Mouse (Mus musculus) CH12.LX (cell line): ENCODE results near the gene Chm. TPM values are rescaled to one million over a fixed set of nuclear protein-coding genes. Genes with fewer than 3 reads are reported as not detected.

Experiments used
- DNase-seq: peaks from one replicate; pipeline ENCODE4 v3.0.0-alpha.2; 2013; ENCODE audit errors: extremely low read depth
- H3K27ac ChIP-seq: 2 replicates; pipeline ENCODE4 v1.5.1; 2012; ENCODE audit warnings: low read depth, mild to moderate bottlenecking, control low read depth, moderate library complexity; ENCODE audit not compliant: insufficient read depth
- H3K27me3 ChIP-seq: replicated peaks from 2 replicates; pipeline ENCODE3; 2012; ENCODE audit warnings: inconsistent platforms
- H3K36me3 ChIP-seq, 2 experiments: replicated peaks in 1 of 2; 2 replicates each; pipeline versions ENCODE3 to v1.6.1; 2012; ENCODE audit warnings: inconsistent platforms in 1 of 2, low read length in 1 of 2, mild to moderate bottlenecking in 1 of 2, mixed read lengths in 1 of 2, moderate library complexity in 1 of 2; ENCODE audit not compliant: control insufficient read depth in 1 of 2, insufficient read depth in 1 of 2
- H3K4me1 ChIP-seq, 2 experiments: 2 replicates each; pipeline ENCODE4 v1.6.1; 2012; ENCODE audit warnings: inconsistent platforms in 1 of 2, moderate library complexity in 1 of 2; ENCODE audit not compliant: insufficient read depth in 2 of 2, control insufficient read depth in 1 of 2
- H3K4me2 ChIP-seq: 2 replicates; pipeline ENCODE4 v1.6.1; 2012; ENCODE audit warnings: low read depth, mild to moderate bottlenecking, control low read depth; ENCODE audit not compliant: poor library complexity, insufficient read depth, severe bottlenecking
- H3K4me3 ChIP-seq, 3 experiments: fragments of 150-350 bp in 1 of 3; sonication (generic) in 1 of 3; replicated peaks in 1 of 3; 2 replicates each; pipeline versions ENCODE3 to v1.5.1; 2011 to 2012; ENCODE audit warnings: low read depth in 2 of 3, low read length in 2 of 3, mild to moderate bottlenecking in 2 of 3, moderate library complexity in 2 of 3, control low read depth in 1 of 3, improper control_type of control experiment in 1 of 3, inconsistent platforms in 1 of 3, mixed read lengths in 1 of 3; ENCODE audit not compliant: poor library complexity in 1 of 3
- H3K79me2 ChIP-seq: replicated peaks from 2 replicates; pipeline ENCODE4 v1.6.1; 2012; ENCODE audit warnings: mild to moderate bottlenecking, moderate library complexity; ENCODE audit not compliant: control insufficient read depth, poor library complexity, insufficient read depth, severe bottlenecking; ENCODE audit errors: extremely low read depth
- H3K9ac ChIP-seq: 2 replicates; pipeline ENCODE4 v1.6.1; 2012; ENCODE audit warnings: low read depth, mild to moderate bottlenecking, control low read depth, moderate library complexity; ENCODE audit not compliant: insufficient read depth
- H3K9me3 ChIP-seq: replicated peaks from 2 replicates; pipeline ENCODE3; 2012; ENCODE audit warnings: low read length, inconsistent platforms, mixed read lengths
- BHLHE40 ChIP-seq: IDR thresholded peaks from 2 replicates; pipeline ENCODE4 v1.6.1; 2011; ENCODE audit warnings: mild to moderate bottlenecking, low read depth, low read length, improper control_type of control experiment
- CHD1 ChIP-seq: IDR thresholded peaks from 2 replicates; pipeline ENCODE4 v1.6.1; 2012; ENCODE audit warnings: low read depth, low read length, improper control_type of control experiment, inconsistent platforms
- CHD2 ChIP-seq: IDR thresholded peaks from 2 replicates; pipeline ENCODE4 v1.6.1; 2011; ENCODE audit warnings: low read length, improper control_type of control experiment
- CTCF ChIP-seq, 2 experiments: IDR thresholded peaks in 1 of 2; conservative IDR thresholded peaks in 1 of 2; 2 replicates each; pipeline ENCODE4 v1.5.1; 2011 to 2012; ENCODE audit warnings: low read depth in 2 of 2, low read length in 2 of 2, improper control_type of control experiment in 1 of 2, inconsistent platforms in 1 of 2, mild to moderate bottlenecking in 1 of 2, moderate library complexity in 1 of 2
- EP300 ChIP-seq: IDR thresholded peaks from 2 replicates; pipeline ENCODE4 v1.6.1; 2011; ENCODE audit warnings: low read length, improper control_type of control experiment
- HCFC1 ChIP-seq: IDR thresholded peaks from 2 replicates; pipeline ENCODE4 v1.6.1; 2012; ENCODE audit warnings: low read depth, mild to moderate bottlenecking, inconsistent platforms, low read length, improper control_type of control experiment
- JUN ChIP-seq: IDR thresholded peaks from 2 replicates; pipeline ENCODE4 v1.6.1; 2011; ENCODE audit warnings: low read depth, mild to moderate bottlenecking, low read length, improper control_type of control experiment, moderate library complexity; ENCODE audit not compliant: insufficient read depth
- JUND ChIP-seq: conservative IDR thresholded peaks from 2 replicates; pipeline ENCODE4 v1.6.1; 2011; ENCODE audit warnings: low read depth, low read length, improper control_type of control experiment
- KAT2A ChIP-seq: IDR thresholded peaks from 2 replicates; pipeline ENCODE4 v1.6.1; 2012; ENCODE audit warnings: low read length, improper control_type of control experiment, inconsistent platforms; ENCODE audit not compliant: insufficient replicate concordance
- MAFK ChIP-seq: IDR thresholded peaks from 2 replicates; pipeline ENCODE4 v1.6.1; 2011; ENCODE audit warnings: low read length, improper control_type of control experiment; ENCODE audit not compliant: insufficient replicate concordance
- MXI1 ChIP-seq: IDR thresholded peaks from 2 replicates; pipeline ENCODE4 v1.6.1; 2011; ENCODE audit warnings: mild to moderate bottlenecking, low read depth, low read length, improper control_type of control experiment
- MYC ChIP-seq: IDR thresholded peaks from 2 replicates; pipeline ENCODE4 v1.6.1; 2011; ENCODE audit warnings: low read depth, mild to moderate bottlenecking, improper control_type of control experiment, low read length
- PAX5 ChIP-seq: IDR thresholded peaks from 2 replicates; pipeline ENCODE4 v1.6.1; 2012; ENCODE audit warnings: low read length, inconsistent platforms, mixed read lengths
- RAD21 ChIP-seq: IDR thresholded peaks from 2 replicates; pipeline ENCODE4 v1.6.1; 2011; ENCODE audit warnings: low read depth, mild to moderate bottlenecking, low read length, improper control_type of control experiment, moderate library complexity
- RCOR1 ChIP-seq: conservative IDR thresholded peaks from 2 replicates; pipeline ENCODE4 v1.6.1; 2012; ENCODE audit warnings: low read depth, mild to moderate bottlenecking, inconsistent platforms, low read length, improper control_type of control experiment
- SIN3A ChIP-seq: IDR thresholded peaks from 2 replicates; pipeline ENCODE4 v1.6.1; 2012; ENCODE audit warnings: low read length, improper control_type of control experiment, inconsistent platforms
- SMC3 ChIP-seq: IDR thresholded peaks from 2 replicates; pipeline ENCODE4 v1.6.1; 2011; ENCODE audit warnings: low read depth, low read length, improper control_type of control experiment
- TBP ChIP-seq: conservative IDR thresholded peaks from 2 replicates; pipeline ENCODE4 v1.6.1; 2011; ENCODE audit warnings: low read depth, low read length, improper control_type of control experiment
- USF1 ChIP-seq: IDR thresholded peaks from 2 replicates; pipeline ENCODE4 v1.6.1; 2014; ENCODE audit warnings: low read depth, mild to moderate bottlenecking, inconsistent platforms, low read length, improper control_type of control experiment
- USF2 ChIP-seq: conservative IDR thresholded peaks from 2 replicates; pipeline ENCODE4 v1.6.1; 2011; ENCODE audit warnings: low read depth, low read length, improper control_type of control experiment
- ZNF384 ChIP-seq: IDR thresholded peaks from 2 replicates; pipeline ENCODE4 v1.6.1; 2012; ENCODE audit warnings: low read depth, low read length, improper control_type of control experiment, inconsistent platforms
- dilution Hi-C: fragments of 300-500 bp; cut with MboI; formaldehyde crosslinking; loops from 2 replicates; pipeline ENCODE4 v1.14.3; 2020; ENCODE audit warnings: low sequenced_read_pairs; ENCODE audit not compliant: extremely low pct_unique_long_range_greater_than_20kb, extremely low pct_ligation_motif_present
- in situ Hi-C: fragments of 300-500 bp; cut with MboI; formaldehyde crosslinking; loops from 3 replicates; pipeline ENCODE4 v1.14.3; 2019; ENCODE audit warnings: low sequenced_read_pairs, low pct_ligation_motif_present, low pct_unique_long_range_greater_than_20kb, mixed read lengths
- polyA plus RNA-seq: library from polyadenylated mRNA; unstranded; fragments of >175 nt; gene quantifications from 2 replicates; pipeline ENCODE4 v1.2.1, GENCODE M21; 2012; ENCODE audit warnings: low read depth; ENCODE audit not compliant: insufficient read length
- total RNA-seq, 2 experiments: library from RNA; depleted of rRNA; stranded (reverse); fragments of 300-350 nt in 1 of 2; fragments of >200 nt in 1 of 2; gene quantifications; 2 replicates each; pipeline ENCODE4 v1.2.3; 2012 to 2014

Gene Chm
- total and polyA plus RNA-seq, 3 experiments, result 7.0 to 25.7 (median 12.5) TPM

- no peak overlapping the region for H3K27ac ChIP-seq
- in situ Hi-C loops (no loop called here), dilution Hi-C loops (no loop called here)
- no peak overlapping the region for H3K9ac ChIP-seq
- no peaks in the 10 kb centered on the region for H3K27me3 ChIP-seq
- H3K79me2 ChIP-seq, result 0 out of 2 replicates have a peak, but pooled peaks cover 4% of the 10 kb centered on the region
- TF ChIP-seq HCFC1 (no peak), CTCF (conservative IDR thresholded peaks at IDR 0.05 in 1 of 2, IDR thresholded peaks at IDR 0.05 in 1 of 2; ENCODE audit: low read depth in 2 of 2, low read length in 2 of 2) (no peak), MXI1 (no peak), JUND (no peak), PAX5 (no peak), RCOR1 (no peak), SMC3 (no peak), JUN (no peak), KAT2A (no peak), ZNF384 (no peak), MAFK (no peak), EP300 (no peak), USF1 (no peak), USF2 (no peak), RAD21 (no peak), CHD1 (no peak), SIN3A (no peak)
- peaks cover 0 to 2% of the 10 kb centered on the region in 2 experiments for H3K36me3 ChIP-seq
- no peak for DNase-seq
- H3K9me3 ChIP-seq, result no peaks in the 10 kb centered on the region
- H3K4me2 ChIP-seq, result no peak overlapping the region
- no peak overlapping the region for H3K4me3 ChIP-seq
- H3K4me1 ChIP-seq, result no peaks in the 10 kb centered on the region
Observed at GRCm38 (mm10) chrX:113172766-113173165, 12.6 kb downstream of the Chm start.

DNA sequence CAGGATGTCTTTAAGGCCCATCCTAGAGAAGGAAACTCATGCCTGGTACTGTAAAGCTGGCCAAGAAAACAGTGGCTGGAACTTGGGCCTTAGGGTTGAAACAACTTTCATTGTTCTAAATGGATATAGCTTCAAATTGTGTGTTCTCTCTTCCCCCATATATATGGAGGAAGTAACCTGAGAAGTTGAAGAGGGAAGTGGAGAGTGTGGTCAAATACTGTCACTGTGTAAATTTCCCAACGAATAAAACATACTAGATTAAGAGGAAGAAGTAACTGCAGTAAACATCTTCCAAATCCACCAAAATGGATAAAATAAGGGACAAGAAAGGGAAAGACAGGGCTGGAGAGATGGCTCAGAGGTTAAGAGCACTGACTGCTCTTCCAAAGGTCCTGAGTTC, 13.0 kb downstream of the Chm start:
- in situ Hi-C loops, result no loop called here

More for the DNA sequence above, 13.0 kb downstream of the Chm start:
- H3K27me3 ChIP-seq, result no peaks in the 10 kb centered on the region
- TF ChIP-seq MXI1, result no peak
- TF ChIP-seq SMC3, result no peak
- TF ChIP-seq EP300, result no peak
- no peak for TF ChIP-seq CHD2
- no peak for TF ChIP-seq TBP
- no peak for TF ChIP-seq BHLHE40
- TF ChIP-seq CHD1, result no peak
- no peak for TF ChIP-seq USF2
- TF ChIP-seq MYC, result no peak
- peaks cover 0 to 2% of the 10 kb centered on the region in 2 experiments for H3K36me3 ChIP-seq
- H3K27ac ChIP-seq, result no peak overlapping the region
- dilution Hi-C loops, result no loop called here
- DNase-seq, result no peak
- H3K4me3 ChIP-seq, result no peak overlapping the region
- H3K4me2 ChIP-seq, result no peak overlapping the region
- 0 out of 2 replicates have a peak, but pooled peaks cover 2% of the 10 kb centered on the region for H3K79me2 ChIP-seq
- H3K9me3 ChIP-seq, result no peaks in the 10 kb centered on the region
- no peak overlapping the region for H3K9ac ChIP-seq
- H3K4me1 ChIP-seq, result no peaks in the 10 kb centered on the region
